Mouse (Mus musculus) embryonic stem cell, embryonic (primary cell): ENCODE measurements at regions not wholly inside any gene's neighbourhood (a gene's known extent, or its start where the extent isn't known, plus 50 kb on each side); places are given as distances from the start of the nearest gene placed in this dataset.

Source experiments
- CTCF ChIA-PET, 4 experiments: fragments of 300-600 bp in 2 of 4; fragments of 350-600 bp in 2 of 4; sonication (Branson Sonifier 250); formaldehyde crosslinking; loops; one replicate each; lab custom pipeline; 2022; ENCODE audit warnings: inconsistent platforms in 2 of 4; lab: Charles Lee
- POLR2A ChIA-PET, 4 experiments: fragments of 300-600 bp in 2 of 4; fragments of 350-600 bp in 2 of 4; sonication (Branson Sonifier 250); formaldehyde crosslinking; loops; one replicate each; lab custom pipeline; 2022; ENCODE audit warnings: antibody characterized with exemption in 4 of 4, inconsistent platforms in 1 of 4; lab: Charles Lee

GRCm38 (mm10) chr15:25172755-25173154 is 240.8 kb downstream of the Basp1 start:
- POLR2A ChIA-PET: no interaction called here
- CTCF ChIA-PET: no interaction called here

- POLR2A ChIA-PET: no interaction called here
- CTCF ChIA-PET: no interaction called here
Measured at GRCm38 (mm10) chr15:25146371-25146770, 267.2 kb downstream of the Basp1 start.

GRCm38 (mm10) chr15:25144228-25144627 is 269.3 kb downstream of the Basp1 start:
- ChIA-PET CTCF (interaction anchor here in 2 of 4 experiments (1.3 to 1.9 kb wide), 2 partner anchors 270 kb away, joined by 8 to 17 read pairs; partner anchors contain the start of gene Basp1 (in 1 of the 2)), POLR2A (interaction anchor here in 1 of 4 experiments (1.0 kb wide), 1 partner anchor 270 kb away, joined by 3 read pairs; no protein-coding TSS in a partner anchor)

GRCm38 (mm10) chr15:25140389-25141181 is 273.0 kb downstream of the Basp1 start:
- ChIA-PET POLR2A (no interaction called here), CTCF (interaction anchor here in 1 of 4 experiments (0.6 kb wide), 1 partner anchor 577 kb away, joined by 4 read pairs; no protein-coding TSS in a partner anchor)

GRCm38 (mm10) chr15:25137091-25137490 is 276.5 kb downstream of the Basp1 start:
- ChIA-PET POLR2A (no interaction called here), CTCF (no interaction called here)

- CTCF ChIA-PET: no interaction called here
Measured at GRCm38 (mm10) chr15:25135471-25136262, 277.9 kb downstream of the Basp1 start.

GRCm38 (mm10) chr15:25130096-25130495 is 283.5 kb downstream of the Basp1 start:
- ChIA-PET POLR2A (no interaction called here), CTCF (interaction anchor here in 1 of 4 experiments (1.3 kb wide), 1 partner anchor 284 kb away, joined by 3 read pairs; no protein-coding TSS in a partner anchor)

More at GRCm38 (mm10) chr15:25135471-25136262, 277.9 kb downstream of the Basp1 start:
- POLR2A ChIA-PET: no interaction called here

GRCm38 (mm10) chr15:25129572-25129971 is 284.0 kb downstream of the Basp1 start:
- CTCF ChIA-PET: interaction anchor here in 1 of 4 experiments (1.3 kb wide), 1 partner anchor 285 kb away, joined by 3 read pairs; no protein-coding TSS in a partner anchor
- POLR2A ChIA-PET: no interaction called here

GRCm38 (mm10) chr15:25120441-25120840 is 293.1 kb downstream of the Basp1 start:
- ChIA-PET CTCF (no interaction called here), POLR2A (no interaction called here)

GRCm38 (mm10) chr15:25117980-25118379 is 295.6 kb downstream of the Basp1 start:
- ChIA-PET POLR2A (no interaction called here), CTCF (no interaction called here)

- POLR2A ChIA-PET: interaction anchor here in 1 of 4 experiments (0.5 kb wide), 1 partner anchor 705 kb away, joined by 5 read pairs; no protein-coding TSS in a partner anchor
- CTCF ChIA-PET: no interaction called here
Measured at GRCm38 (mm10) chr15:25102727-25103126, 310.8 kb downstream of the Basp1 start.

- POLR2A ChIA-PET: no interaction called here
- CTCF ChIA-PET: no interaction called here
Measured at GRCm38 (mm10) chr15:25093758-25094157, 319.8 kb downstream of the Basp1 start.

- ChIA-PET POLR2A (no interaction called here), CTCF (no interaction called here)
Measured at GRCm38 (mm10) chr15:25069701-25070100, 343.9 kb downstream of the Basp1 start.

- POLR2A ChIA-PET: no interaction called here
- CTCF ChIA-PET: no interaction called here
Measured at GRCm38 (mm10) chr15:25059347-25059746, 354.2 kb downstream of the Basp1 start.

- ChIA-PET CTCF (interaction anchor here in 3 of 4 experiments (0.6 to 1.6 kb wide), 7 partner anchors 9 to 366 kb away, joined by 3 to 9 read pairs (median 4); partner anchors contain the start of gene Basp1 (in 1 of the 3)), POLR2A (interaction anchor here in 1 of 4 experiments (0.6 to 1.1 kb wide), 3 partner anchors 9 to 559 kb away, joined by 3 to 5 read pairs (median 3); no protein-coding TSS in a partner anchor)
Measured at GRCm38 (mm10) chr15:25047875-25048274, 365.7 kb downstream of the Basp1 start.

- CTCF ChIA-PET: interaction anchor here in 1 of 4 experiments (0.7 kb wide), 1 partner anchor 788 kb away, joined by 3 read pairs; no protein-coding TSS in a partner anchor
Measured at GRCm38 (mm10) chr15:25046514-25047138, 366.9 kb downstream of the Basp1 start.

GRCm38 (mm10) chr15:25036231-25036630 is 377.3 kb downstream of the Basp1 start:
- ChIA-PET CTCF (no interaction called here), POLR2A (no interaction called here)

More at GRCm38 (mm10) chr15:25046514-25047138, 366.9 kb downstream of the Basp1 start:
- POLR2A ChIA-PET: interaction anchor here in 2 of 4 experiments (0.7 to 1.1 kb wide), 2 partner anchors 22 to 722 kb away, joined by 3 to 5 read pairs; no protein-coding TSS in a partner anchor

- ChIA-PET POLR2A (no interaction called here), CTCF (no interaction called here)
Measured at GRCm38 (mm10) chr15:25027865-25028264, 385.7 kb downstream of the Basp1 start.
